Mouse (Mus musculus): Measurements from ENCODE around the gene Olfr135.

Gene Olfr135

DNA sequence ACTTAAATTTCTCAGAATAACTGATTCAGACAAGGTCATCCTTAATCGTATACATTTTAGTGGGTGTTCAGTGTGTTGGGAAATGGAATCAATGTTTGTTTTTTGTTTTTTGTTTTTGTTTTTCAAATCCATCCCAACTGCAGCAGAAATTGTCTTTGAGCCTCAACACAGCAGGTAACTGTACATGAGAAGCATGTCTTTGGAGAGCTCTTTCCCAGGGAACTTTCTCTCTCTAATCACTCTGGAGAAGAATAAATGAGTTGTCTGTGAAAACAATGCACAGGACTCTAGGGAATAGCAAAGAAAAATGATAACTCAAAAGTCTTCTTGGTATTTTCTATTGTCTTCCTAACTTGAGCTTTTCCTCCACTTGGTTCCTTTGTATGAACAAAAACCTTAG lies at the start of gene Olfr135:
Olfr135 (plus strand) TSS at position 301 of the 400 bp plus-strand sequence.
- DNase-seq: no peak

- no peak for DNase-seq
Observed at GRCm38 (mm10) chr17:38171088-38171487, 33.0 kb upstream of the Olfr135 start, which contains the start of gene Olfr134. Gene Olfr134, plus strand, starts transcription at chr17:38171388.
